Mouse (Mus musculus) embryonic fibroblast, embryonic 13.5 days (primary cell): Measurements from ENCODE around the gene 2310003L06Rik.

ENCODE experiments used
- CTCF ChIP-seq: IDR thresholded peaks from 2 replicates; pipeline ENCODE4 v1.5.1; 2011; ENCODE audit warnings: mild to moderate bottlenecking, control low read depth, low read length, moderate library complexity, borderline replicate concordance; ENCODE audit not compliant: insufficient read depth
- POLR2A ChIP-seq: IDR thresholded peaks from 2 replicates; pipeline ENCODE4 v1.6.1; 2011; ENCODE audit warnings: low read depth, mild to moderate bottlenecking, control low read depth, low read length, moderate library complexity

DNA sequence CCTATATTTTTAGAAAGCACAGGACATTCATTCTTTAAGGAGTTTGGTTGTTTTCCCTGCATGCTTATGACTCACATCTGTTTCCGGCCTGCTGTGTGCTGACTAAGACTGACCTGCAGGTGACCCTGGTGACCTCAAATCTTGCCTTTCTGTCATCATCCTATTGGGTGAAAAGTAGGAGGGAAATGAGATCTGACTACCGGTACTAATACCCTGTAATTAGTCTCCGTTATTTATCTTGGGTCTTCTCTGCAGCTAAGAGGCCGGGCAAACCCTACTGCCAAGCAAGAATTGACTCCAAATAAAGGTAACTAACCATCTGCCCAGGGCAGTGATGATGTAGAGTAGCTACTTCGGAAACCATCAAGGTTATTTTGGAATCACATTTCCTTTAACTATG lies 43.9 kb upstream of the 2310003L06Rik start, which contains the start of gene Csn3:
- TF ChIP-seq CTCF = no peak
- TF ChIP-seq POLR2A = no peak
